Mouse (Mus musculus) embryonic facial prominence, embryonic 10.5 days (tissue): Measurements from ENCODE around the gene Flad1. TPM values are rescaled to one million over a fixed set of nuclear protein-coding genes. Genes with fewer than 3 reads are reported as not detected.

ENCODE experiments used
- DNase-seq: peaks from one replicate; pipeline ENCODE4 v3.0.0-alpha.2; 2017; ENCODE audit warnings: low spot score
- H3K27ac ChIP-seq: fragments of 300-500 bp; sonication (generic); replicated peaks from 2 replicates; pipeline ENCODE4 v1.5.1; 2016; ENCODE audit warnings: mild to moderate bottlenecking
- H3K27me3 ChIP-seq: fragments of 300-500 bp; sonication (generic); replicated peaks from 2 replicates; pipeline ENCODE4 v1.6.1; 2016; ENCODE audit warnings: low read depth, mild to moderate bottlenecking; ENCODE audit not compliant: poor library complexity, severe bottlenecking
- H3K36me3 ChIP-seq: fragments of 300-500 bp; sonication (generic); replicated peaks from 2 replicates; pipeline ENCODE4 v1.6.1; 2016; ENCODE audit warnings: mild to moderate bottlenecking, moderate library complexity
- H3K4me1 ChIP-seq: fragments of 300-500 bp; sonication (generic); 2 replicates; pipeline ENCODE4 v1.6.1; 2016
- H3K4me3 ChIP-seq: fragments of 300-500 bp; sonication (generic); 2 replicates; pipeline ENCODE4 v1.5.1; 2016; ENCODE audit warnings: mild to moderate bottlenecking, moderate library complexity
- H3K9me3 ChIP-seq: fragments of 300-500 bp; sonication (generic); 2 replicates; pipeline ENCODE4 v1.6.1; 2016; ENCODE audit warnings: mild to moderate bottlenecking
- WGBS: fragments of 180-500 bp; shearing (Covaris S2); methylation state at CpG from one replicate; pipeline ENCODE4 v1.1.7; 2016; 5-methylcytosine and 5-hydroxymethylcytosine counted together
- polyA plus RNA-seq: library from polyadenylated mRNA; unstranded; fragments of >200 nt; fragmentation: Nextera tagmentation; extraction: Ambion mirVana; gene quantifications from 2 replicates; pipeline ENCODE4 v1.2.1, GENCODE M21; 2016

Flad1 gene
- polyA plus RNA-seq, 1 experiment from 2014 or later, result 28.2 TPM

DNA sequence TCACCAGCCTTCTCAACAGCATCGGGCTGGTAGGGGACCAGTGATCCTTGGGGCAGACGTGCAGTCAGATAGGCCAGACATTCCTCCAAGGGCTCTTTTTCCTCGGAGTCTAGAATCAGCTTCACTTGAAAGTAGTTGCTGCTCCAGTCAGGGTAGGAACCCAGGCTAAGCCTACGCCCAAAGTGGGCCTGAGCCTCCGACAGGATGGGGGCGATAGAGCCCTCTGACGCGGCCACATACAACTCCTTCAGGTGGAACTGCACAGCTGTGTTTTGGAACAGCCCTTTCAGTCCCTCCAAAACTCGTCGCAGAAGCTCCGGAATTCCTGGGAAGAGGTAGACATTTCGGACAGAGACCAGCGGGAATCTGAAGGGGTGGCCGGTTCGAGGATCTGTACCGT, 3.2 kb downstream of the Flad1 start:
- no peaks in the 10 kb centered on the region for H3K9me3 ChIP-seq
- DNase-seq, result no peak
- 63% methylated on average over 16 of the region's 16 CpGs for WGBS
- H3K36me3 ChIP-seq, result peaks cover 47% of the 10 kb centered on the region
- H3K27me3 ChIP-seq, result no peaks in the 10 kb centered on the region
- H3K4me3 ChIP-seq, result no peak overlapping the region
- H3K27ac ChIP-seq, result no peak overlapping the region
- peaks cover 9% of the 10 kb centered on the region for H3K4me1 ChIP-seq

DNA sequence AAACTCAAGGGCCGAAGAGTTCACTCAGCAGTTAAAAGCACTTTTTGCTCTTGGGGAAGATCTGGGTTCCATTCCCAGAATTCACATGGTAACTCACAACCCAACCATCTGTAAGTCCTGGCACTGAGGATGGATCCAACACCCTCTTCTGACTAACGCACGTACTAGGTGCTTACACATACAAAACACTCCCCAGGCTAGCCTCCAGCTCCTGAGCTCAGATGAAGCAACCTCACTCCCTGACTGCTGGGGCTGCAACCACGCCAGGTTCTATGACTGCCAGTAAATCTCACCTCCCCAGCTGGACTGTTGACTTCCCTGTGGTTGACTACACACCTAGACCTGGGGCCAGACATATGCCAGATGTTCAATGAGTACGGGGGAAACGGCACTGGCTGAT, 4.8 kb downstream of the Flad1 start:
- no peak overlapping the region for H3K27ac ChIP-seq
- no peak overlapping the region for H3K4me3 ChIP-seq
- H3K9me3 ChIP-seq, result no peaks in the 10 kb centered on the region
- peaks cover 9% of the 10 kb centered on the region for H3K4me1 ChIP-seq
- 93% methylated on average over 6 of the region's 6 CpGs for WGBS
- DNase-seq, result no peak
- H3K36me3 ChIP-seq, result peaks cover 56% of the 10 kb centered on the region
- H3K27me3 ChIP-seq, result no peaks in the 10 kb centered on the region

DNA sequence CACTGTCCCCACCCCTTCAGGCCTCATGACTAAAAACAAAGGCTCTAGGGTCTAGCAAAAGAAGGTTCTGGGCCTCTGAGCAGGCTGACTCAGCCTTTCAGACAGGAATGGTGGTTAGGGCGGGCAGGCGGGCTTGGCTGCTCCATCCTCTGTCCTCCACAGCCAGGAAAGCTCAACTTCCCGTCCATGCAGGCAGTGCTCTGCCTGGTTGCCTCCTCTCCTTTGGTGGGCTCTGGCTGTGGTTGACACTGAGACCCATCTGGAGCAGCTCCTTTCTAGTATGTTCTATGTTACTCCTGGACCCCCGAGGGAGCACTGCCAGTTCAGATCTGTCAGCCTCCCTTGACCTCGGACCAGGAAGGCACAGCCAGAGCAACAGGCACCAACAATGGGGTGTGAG, 9.0 kb downstream of the Flad1 start, which contains the start of gene Lenep:
Gene Lenep, minus strand, starts transcription at position 101 of the 400 bp plus-strand sequence.
- Histone ChIP-seq H3K4me1 (no peaks in the 10 kb centered on the region), H3K27me3 (no peaks in the 10 kb centered on the region), H3K9me3 (no peaks in the 10 kb centered on the region), H3K27ac (no peak within 1 kb of the TSS), H3K36me3 (peaks cover 52% of the 10 kb centered on the region), H3K4me3 (no peak within 1 kb of the TSS)
- 75% methylated on average over 5 of the region's 5 CpGs for WGBS
- no peak for DNase-seq

DNA sequence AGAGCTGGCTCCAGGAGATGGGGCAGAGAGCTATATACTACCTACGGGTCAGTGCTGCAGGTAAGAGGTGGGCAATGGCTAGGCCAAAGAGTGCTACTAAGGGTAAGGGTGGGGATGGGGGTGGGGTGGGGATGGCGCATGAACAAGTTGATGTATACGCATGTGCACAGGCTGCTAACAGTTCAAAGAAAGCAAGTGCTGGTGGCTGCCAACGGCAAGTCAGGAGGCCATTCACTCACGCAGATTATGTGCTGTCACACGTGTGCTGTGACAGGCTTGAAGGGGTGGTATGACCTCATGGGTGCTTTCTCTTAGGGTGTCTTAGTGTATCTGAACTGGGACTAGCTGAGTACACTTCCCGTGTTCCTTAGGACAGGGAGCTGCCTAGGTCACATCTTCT, 10.3 kb downstream of the Flad1 start:
- Histone ChIP-seq H3K9me3 (no peaks in the 10 kb centered on the region), H3K4me3 (no peak overlapping the region), H3K36me3 (peaks cover 41% of the 10 kb centered on the region), H3K27me3 (no peaks in the 10 kb centered on the region; the same call in 1 of the 2 replicates), H3K27ac (no peak overlapping the region), H3K4me1 (peaks cover 6% of the 10 kb centered on the region)
- no peak for DNase-seq
- 91% methylated on average over 7 of the region's 7 CpGs for WGBS

DNA sequence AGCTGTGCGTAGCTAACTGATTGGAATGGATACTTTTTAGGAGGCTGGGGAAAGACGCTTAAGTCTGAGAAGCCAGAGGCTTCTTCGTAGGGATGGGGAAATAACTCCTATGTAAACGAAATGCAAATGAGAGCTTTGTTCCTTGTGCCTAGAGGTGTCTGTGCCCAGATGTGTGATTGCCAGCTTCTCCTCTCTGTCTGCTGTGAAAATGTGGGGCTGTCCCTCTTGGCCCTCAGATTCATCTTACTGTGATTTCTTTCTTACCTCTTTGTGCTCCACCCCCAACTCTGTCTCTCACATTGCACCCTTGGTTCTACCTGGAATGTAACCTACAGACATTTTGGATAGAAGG, 15.0 kb downstream of the Flad1 start:
- peaks cover 29% of the 10 kb centered on the region for H3K27me3 ChIP-seq
- WGBS, result 2% methylated on average over 4 of the region's 4 CpGs
- H3K36me3 ChIP-seq, result peaks cover 6% of the 10 kb centered on the region
- DNase-seq, result no peak
- H3K9me3 ChIP-seq, result no peaks in the 10 kb centered on the region
- peak overlapping the region; percentile 74 for H3K4me3 ChIP-seq
- H3K4me1 ChIP-seq, result peaks cover 53% of the 10 kb centered on the region
- H3K27ac ChIP-seq, result peak overlapping the region; percentile 83

DNA sequence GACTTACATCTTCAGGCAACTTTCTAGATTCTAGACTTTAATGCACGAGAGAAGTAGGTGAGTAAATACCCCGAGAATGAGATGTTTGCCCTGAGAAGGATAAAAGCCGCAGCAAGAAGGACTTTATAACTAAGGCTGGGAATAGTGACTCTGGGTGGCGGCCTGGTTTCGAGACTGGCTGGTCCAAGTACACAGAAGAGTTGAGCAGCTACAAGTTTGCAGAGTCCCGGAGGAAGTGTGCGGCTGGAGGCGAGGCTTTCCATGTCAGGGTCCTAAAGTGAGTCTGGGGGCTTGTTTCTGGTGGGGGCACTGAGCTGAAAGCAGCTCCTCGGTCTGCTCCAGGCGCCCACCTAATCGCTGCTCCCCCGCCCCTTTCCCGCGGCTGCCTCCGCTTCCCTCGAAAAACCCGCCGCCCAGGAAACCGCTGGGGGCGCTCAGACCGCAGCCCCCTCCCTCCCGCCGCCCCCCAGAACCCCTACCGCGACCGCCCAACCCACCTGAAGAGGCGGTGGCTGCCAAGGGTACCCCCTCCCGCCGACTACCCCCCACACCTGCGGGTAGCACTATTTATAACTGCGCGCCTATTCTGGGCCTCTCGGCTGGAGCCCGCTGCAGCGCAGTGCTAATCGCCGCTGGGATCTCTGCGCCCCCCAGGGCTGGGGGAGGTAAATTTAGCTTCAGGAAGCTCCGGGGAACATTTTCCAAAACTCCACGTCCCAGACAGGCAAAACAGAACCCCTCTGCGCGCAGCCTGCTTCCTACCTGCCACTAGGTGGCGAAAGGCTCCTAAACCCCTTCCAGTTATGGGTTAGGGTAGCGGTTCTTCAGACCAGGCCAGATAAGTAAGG, 15.6 kb downstream of the Flad1 start:
- peak; percentile 83 for DNase-seq
- Histone ChIP-seq H3K36me3 (peaks cover 4% of the 10 kb centered on the region), H3K27me3 (peaks cover 35% of the 10 kb centered on the region), H3K9me3 (no peaks in the 10 kb centered on the region), H3K4me1 (peaks cover 59% of the 10 kb centered on the region), H3K27ac (peak overlapping the region; percentile 83), H3K4me3 (peak overlapping the region; percentile 74)
- WGBS, result under 1% methylated on average over 44 of the region's 44 CpGs

DNA sequence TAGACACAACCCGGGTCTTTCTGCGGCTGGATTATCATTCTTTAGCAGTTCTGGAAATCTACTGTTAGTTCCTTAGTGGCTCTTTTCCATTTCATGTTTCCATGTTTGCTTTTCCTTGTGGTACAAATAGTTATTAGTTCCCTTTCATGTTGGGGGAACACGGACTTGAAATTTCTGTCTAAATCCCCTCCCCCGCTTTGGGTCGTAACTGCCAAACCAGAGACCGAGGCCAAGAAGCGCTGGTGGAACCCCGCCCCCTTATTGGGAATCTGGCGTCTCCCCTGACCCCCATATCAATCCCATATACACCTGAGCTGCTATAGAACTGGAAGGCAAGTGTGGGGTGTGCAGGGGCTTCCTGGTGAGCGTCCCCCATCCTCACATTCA, 16.3 kb downstream of the Flad1 start:
- H3K4me1 ChIP-seq, result peaks cover 66% of the 10 kb centered on the region
- peaks cover 3% of the 10 kb centered on the region; the same call in 1 of the 2 replicates for H3K36me3 ChIP-seq
- H3K27ac ChIP-seq, result peak overlapping the region; percentile 86
- no peak for DNase-seq
- peaks cover 41% of the 10 kb centered on the region for H3K27me3 ChIP-seq
- under 1% methylated on average over 10 of the region's 10 CpGs for WGBS
- H3K4me3 ChIP-seq, result peak overlapping the region; percentile 74
- no peaks in the 10 kb centered on the region for H3K9me3 ChIP-seq

DNA sequence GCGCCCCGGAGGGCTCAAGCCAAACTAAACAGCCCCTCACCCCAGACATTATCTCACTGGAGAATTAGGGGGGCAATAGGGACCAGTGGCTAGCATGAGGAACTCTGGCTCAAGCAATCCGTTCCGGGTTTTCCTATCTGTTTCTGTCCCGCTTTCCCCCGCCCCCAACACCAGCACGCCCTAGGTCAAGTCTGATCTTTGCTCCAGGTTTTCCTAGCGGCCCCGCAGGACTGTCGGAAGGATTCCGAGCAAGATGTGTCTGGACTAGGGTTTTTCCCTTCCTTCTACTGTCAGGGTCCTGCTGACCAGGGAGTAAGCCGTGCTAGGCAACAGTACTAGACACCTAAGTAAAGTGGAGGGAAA, 16.8 kb downstream of the Flad1 start:
- WGBS, result under 1% methylated on average over 12 of the region's 12 CpGs
- peak overlapping the region; percentile 86 for H3K27ac ChIP-seq
- no peaks in the 10 kb centered on the region for H3K36me3 ChIP-seq
- no peaks in the 10 kb centered on the region for H3K9me3 ChIP-seq
- DNase-seq, result peak; percentile 91
- H3K4me1 ChIP-seq, result peaks cover 71% of the 10 kb centered on the region
- H3K27me3 ChIP-seq, result peaks cover 47% of the 10 kb centered on the region
- peak overlapping the region; percentile 74 for H3K4me3 ChIP-seq

DNA sequence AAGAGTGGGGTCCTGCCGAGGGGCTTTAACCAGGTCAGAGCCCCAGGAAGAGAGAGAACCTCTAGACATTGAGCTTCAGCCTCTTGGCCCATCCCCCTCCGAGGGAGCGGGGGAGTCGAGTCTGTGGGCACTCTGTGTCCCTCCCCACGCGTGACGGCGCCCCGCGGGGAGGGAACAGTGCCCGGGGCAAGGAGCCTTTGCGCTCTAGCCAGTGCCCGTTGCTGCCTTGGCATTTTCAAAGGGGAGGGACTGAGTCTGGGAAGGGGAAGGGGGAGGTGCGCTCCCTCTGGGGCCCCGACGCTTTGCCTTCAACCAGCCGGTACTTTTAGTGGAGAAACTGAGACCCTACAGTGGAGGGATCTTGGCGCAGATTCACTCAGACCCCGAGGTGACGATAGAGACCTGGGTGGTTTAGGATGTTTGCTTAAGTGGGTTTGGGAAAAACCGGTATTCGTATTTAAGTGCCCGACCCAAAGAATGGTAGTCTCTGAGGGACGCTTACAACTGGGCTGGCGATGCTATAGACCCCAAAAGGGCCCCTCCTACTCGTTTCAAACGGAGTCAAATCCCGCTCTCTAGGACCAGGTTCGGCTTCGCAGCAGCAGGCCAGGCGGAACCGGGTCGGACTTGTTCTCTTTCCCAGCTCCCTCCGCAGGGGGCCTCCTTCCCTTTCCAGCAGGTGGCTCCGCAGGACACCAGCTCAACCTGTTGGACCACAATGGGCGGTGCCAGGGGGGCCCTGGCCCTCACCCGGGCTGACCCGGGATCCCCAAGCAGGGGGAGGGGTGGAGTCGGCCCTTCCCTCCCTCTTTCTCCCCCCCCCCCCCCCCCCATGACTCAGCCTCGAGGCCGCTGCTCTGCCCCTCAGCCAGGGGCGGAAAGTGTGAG, 17.4 kb downstream of the Flad1 start, which contains the start of gene Zbtb7b:
Gene Zbtb7b, minus strand, starts transcription at position 771 of the 888 bp plus-strand sequence.
- H3K27ac ChIP-seq, result peak within 1 kb of the TSS; percentile 86
- under 1% methylated on average over 42 of the region's 42 CpGs for WGBS
- H3K9me3 ChIP-seq, result no peaks in the 10 kb centered on the region
- peaks cover 53% of the 10 kb centered on the region for H3K27me3 ChIP-seq
- H3K36me3 ChIP-seq, result no peaks in the 10 kb centered on the region
- peaks cover 72% of the 10 kb centered on the region for H3K4me1 ChIP-seq
- DNase-seq, result peak; percentile 77
- peak within 1 kb of the TSS; percentile 74 for H3K4me3 ChIP-seq

DNA sequence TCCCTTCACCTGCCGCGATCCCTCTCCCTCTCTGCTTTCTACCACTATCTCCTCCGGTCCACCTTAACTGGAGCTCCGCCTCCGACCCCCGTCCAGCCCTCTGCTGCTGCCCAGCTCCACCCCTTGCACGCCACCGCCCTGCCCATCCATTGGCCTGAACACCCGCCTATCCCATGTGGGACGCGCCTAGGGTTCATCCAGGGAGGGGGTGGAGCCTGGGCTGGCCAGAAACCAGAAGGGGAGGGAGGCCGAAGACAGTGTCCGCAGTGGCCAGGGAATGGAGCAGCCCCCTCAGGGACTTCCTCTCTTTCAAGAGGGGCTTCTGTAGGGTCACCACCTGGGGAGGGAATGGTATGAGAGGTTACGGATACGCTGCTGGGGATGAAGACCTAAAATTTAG, 18.1 kb downstream of the Flad1 start:
- peaks cover 53% of the 10 kb centered on the region for H3K27me3 ChIP-seq

DNA sequence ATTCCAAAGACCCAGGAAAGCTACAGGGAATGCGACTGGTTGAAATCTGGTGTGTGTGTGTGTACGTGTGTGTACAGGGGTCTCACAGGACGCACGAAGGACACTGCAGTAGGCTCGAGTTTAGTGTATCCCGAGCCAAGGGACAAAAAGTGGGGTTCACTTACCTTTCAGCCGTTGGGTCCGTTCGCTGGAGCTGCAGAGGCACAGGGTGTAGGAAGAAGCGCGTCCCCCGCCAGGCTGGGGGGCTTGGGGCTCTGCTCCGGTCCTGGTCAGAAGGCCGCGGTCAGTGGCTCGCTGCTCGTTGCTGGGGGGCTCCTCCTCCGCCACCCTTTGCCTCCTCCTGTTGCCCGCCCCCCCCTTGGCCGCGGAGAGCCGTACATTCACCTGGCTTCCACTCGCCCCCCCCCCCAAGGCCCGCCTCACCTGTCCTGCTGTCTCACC, 18.8 kb downstream of the Flad1 start:
- Histone ChIP-seq H3K4me3 (peak overlapping the region; percentile 74), H3K27ac (peak overlapping the region; percentile 86), H3K27me3 (peaks cover 53% of the 10 kb centered on the region), H3K4me1 (peaks cover 85% of the 10 kb centered on the region), H3K36me3 (no peaks in the 10 kb centered on the region), H3K9me3 (no peaks in the 10 kb centered on the region)
- 1% methylated on average over 21 of the region's 24 CpGs for WGBS
- DNase-seq, result peak; percentile 42

More for the DNA sequence above, 18.1 kb downstream of the Flad1 start:
- peaks cover 79% of the 10 kb centered on the region for H3K4me1 ChIP-seq
- peak overlapping the region; percentile 74 for H3K4me3 ChIP-seq
- peak; percentile 98 for DNase-seq
- no peaks in the 10 kb centered on the region for H3K36me3 ChIP-seq
- H3K27ac ChIP-seq, result peak overlapping the region; percentile 86
- WGBS, result under 1% methylated on average over 15 of the region's 15 CpGs
- no peaks in the 10 kb centered on the region for H3K9me3 ChIP-seq

DNA sequence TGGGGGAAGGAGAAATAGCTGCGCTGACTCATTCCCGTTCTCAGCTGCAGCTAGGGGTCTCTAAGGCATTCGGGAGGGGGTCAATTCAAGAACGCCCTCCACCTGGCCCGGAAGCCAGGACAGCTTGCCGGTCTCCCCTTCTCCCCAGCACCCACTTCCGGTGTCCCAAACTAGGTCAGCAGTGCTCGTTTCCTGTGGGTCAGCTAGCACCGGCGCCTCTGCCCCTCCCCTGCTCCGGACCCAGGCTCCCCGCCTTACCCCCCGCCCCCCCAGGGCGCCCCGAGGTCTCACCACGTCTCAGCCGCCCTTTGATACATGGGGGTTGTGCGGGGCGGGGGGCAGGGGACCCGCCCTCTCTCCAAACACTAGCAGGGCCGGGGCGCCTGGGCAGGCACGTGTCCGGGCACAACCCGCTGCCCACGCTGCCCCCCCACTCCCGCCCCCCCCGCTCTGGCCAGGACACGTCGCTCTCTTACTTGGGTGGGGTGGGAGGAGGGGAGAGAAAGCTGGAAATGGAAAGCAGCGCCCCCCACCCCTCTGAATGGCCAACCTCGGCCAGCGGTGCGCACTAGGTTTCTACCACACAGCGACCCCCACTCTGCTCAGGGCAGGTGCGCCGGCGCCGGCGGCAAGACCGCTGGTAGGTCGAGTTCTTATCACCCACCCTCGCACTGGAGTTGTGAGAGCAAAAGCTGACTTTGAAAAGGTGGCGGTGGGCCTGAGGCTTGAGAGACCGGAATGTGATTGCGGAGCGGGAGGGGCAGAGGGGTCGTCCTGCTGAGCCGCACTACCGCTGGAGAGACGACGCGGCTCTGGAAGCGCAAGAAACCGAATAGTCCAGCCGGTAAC, 19.8 kb downstream of the Flad1 start:
- H3K9me3 ChIP-seq, result no peaks in the 10 kb centered on the region
- peaks cover 62% of the 10 kb centered on the region for H3K27me3 ChIP-seq
- under 1% methylated on average over 56 of the region's 56 CpGs for WGBS
- peak; percentile 58 for DNase-seq
- peak overlapping the region; percentile 86 for H3K27ac ChIP-seq
- no peaks in the 10 kb centered on the region for H3K36me3 ChIP-seq
- peak overlapping the region; percentile 74 for H3K4me3 ChIP-seq
- peaks cover 94% of the 10 kb centered on the region for H3K4me1 ChIP-seq
